Mouse (Mus musculus): ENCODE data around the gene Efcab6. TPM values are rescaled to one million over a fixed set of nuclear protein-coding genes. Genes with fewer than 3 reads are reported as not detected.

Efcab6 gene
- polyA plus RNA-seq, 1 experiment from 2014 or later = 0.57 TPM

GRCm38 (mm10) chr15:83998586-83998985 is 66.6 kb downstream of the Efcab6 start:
- no peak overlapping the region for H3K27ac ChIP-seq
- WGBS = 37% methylated on average over 7 of the region's 7 CpGs

DNA sequence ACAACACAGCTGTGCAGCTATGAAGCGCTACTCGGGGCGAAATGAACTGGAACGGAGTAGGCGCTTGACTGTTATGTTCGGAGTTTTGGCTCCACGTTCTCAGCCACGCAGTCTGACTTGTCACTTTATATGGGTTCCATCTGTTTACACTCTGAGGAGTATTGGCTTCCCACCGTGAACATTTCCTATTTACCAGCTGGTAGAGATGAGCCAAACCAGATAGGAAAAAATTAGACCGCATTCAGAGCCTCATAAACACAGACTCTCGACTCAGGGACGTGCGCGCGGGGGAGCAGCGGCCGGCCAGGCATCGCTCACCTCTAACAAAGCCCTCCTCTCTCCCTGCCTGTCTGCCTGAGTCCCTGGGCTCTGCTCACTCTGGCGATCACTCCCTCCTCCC is 67.1 kb downstream of the Efcab6 start:
- Histone ChIP-seq H3K27me3 (peaks cover 10% of the 10 kb centered on the region; the same call in 1 of the 2 replicates), H3K4me2 (replicated peaks) (peak overlapping the region; percentile 48), H3K9me3 (no peaks in the 10 kb centered on the region), H3K9ac (replicated peaks) (peak overlapping the region; percentile 20; the same call in 1 of the 2 replicates), H3K27ac (peak overlapping the region; percentile 35; the same call in 1 of the 2 replicates), H3K4me1 (replicated peaks) (peaks cover 16% of the 10 kb centered on the region), H3K4me3 (replicated peaks) (no peak overlapping the region; the same call in 1 of the 2 replicates), H3K36me3 (no peaks in the 10 kb centered on the region)
- 5% methylated on average over 19 of the region's 19 CpGs for WGBS
- peak; percentile 86 for ATAC-seq

More at GRCm38 (mm10) chr15:83998586-83998985, 66.6 kb downstream of the Efcab6 start:
- Histone ChIP-seq H3K9ac (replicated peaks) (peak overlapping the region; percentile 20; the same call in 1 of the 2 replicates), H3K27me3 (peaks cover 10% of the 10 kb centered on the region; the same call in 1 of the 2 replicates), H3K4me2 (replicated peaks) (peak overlapping the region; percentile 48), H3K4me1 (replicated peaks) (peaks cover 16% of the 10 kb centered on the region), H3K36me3 (no peaks in the 10 kb centered on the region), H3K4me3 (replicated peaks) (no peak overlapping the region; the same call in 1 of the 2 replicates), H3K9me3 (no peaks in the 10 kb centered on the region)
- peak; percentile 32; the same call in 1 of the 2 replicates for ATAC-seq

DNA sequence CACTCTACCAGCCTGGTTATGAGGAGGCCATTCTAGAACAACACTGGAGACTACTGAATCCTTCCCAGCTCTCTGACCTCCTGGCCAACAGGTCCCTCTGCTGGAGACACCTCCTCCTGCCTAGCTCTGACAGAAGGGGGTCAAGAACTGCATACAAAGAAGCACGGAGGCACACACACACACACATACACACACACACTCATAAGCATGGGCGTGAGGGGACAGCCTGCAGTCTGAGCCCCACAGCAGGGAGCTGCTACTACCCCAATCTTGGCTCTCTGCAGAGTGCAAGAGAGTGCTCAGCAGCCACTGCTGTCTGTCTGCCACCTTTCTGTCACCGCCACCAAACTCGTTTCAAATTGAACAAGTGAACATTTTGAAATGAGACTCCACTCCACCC is 67.6 kb downstream of the Efcab6 start:
- Histone ChIP-seq H3K9ac (replicated peaks) (no peak overlapping the region), H3K27ac (no peak overlapping the region; the same call in 1 of the 2 replicates), H3K4me3 (replicated peaks) (no peak overlapping the region), H3K4me2 (replicated peaks) (peak overlapping the region; percentile 48; the same call in 1 of the 2 replicates), H3K27me3 (peaks cover 10% of the 10 kb centered on the region; the same call in 1 of the 2 replicates), H3K9me3 (no peaks in the 10 kb centered on the region), H3K4me1 (replicated peaks) (peaks cover 16% of the 10 kb centered on the region), H3K36me3 (no peaks in the 10 kb centered on the region)
- 14% methylated on average over 4 of the region's 4 CpGs for WGBS
- no peak for ATAC-seq

GRCm38 (mm10) chr15:83996864-83997263 is 68.3 kb downstream of the Efcab6 start:
- peak overlapping the region; percentile 32; the same call in 1 of the 2 replicates for H3K9ac ChIP-seq (replicated peaks)
- no peak for ATAC-seq
- no peak overlapping the region for H3K4me3 ChIP-seq (replicated peaks)
- H3K9me3 ChIP-seq = no peaks in the 10 kb centered on the region
- H3K27ac ChIP-seq = no peak overlapping the region
- peaks cover 10% of the 10 kb centered on the region; the same call in 1 of the 2 replicates for H3K27me3 ChIP-seq
- WGBS = 49% methylated on average over 7 of the region's 7 CpGs
- H3K36me3 ChIP-seq = no peaks in the 10 kb centered on the region
- H3K4me1 ChIP-seq (replicated peaks) = peaks cover 17% of the 10 kb centered on the region
- H3K4me2 ChIP-seq (replicated peaks) = no peak overlapping the region

DNA sequence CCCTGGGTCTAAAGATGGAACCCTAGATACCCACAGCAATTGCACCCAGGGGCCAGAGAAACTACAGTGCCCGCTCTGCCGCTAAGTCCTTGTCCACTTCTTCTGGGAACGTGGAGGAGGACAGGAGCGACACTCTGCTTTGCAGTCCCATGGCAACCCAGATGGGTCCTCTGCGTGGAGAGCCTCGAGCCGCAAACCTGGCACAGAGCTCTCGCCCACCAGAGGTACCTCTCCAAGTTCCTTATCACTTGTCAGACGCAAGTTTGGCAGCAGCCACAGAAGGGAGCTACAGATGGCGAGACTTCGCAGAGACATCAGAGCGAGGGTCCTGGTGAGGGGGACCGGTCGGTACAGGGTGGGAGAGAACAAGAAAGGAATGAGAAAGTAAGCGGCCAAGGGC is 73.0 kb downstream of the Efcab6 start:
- no peak overlapping the region for H3K9ac ChIP-seq (replicated peaks)
- no peaks in the 10 kb centered on the region for H3K9me3 ChIP-seq
- no peaks in the 10 kb centered on the region for H3K36me3 ChIP-seq
- ATAC-seq = no peak
- H3K27ac ChIP-seq = no peak overlapping the region
- no peak overlapping the region for H3K4me2 ChIP-seq (replicated peaks)
- H3K27me3 ChIP-seq = peaks cover 1% of the 10 kb centered on the region; the same call in 1 of the 2 replicates
- no peak overlapping the region for H3K4me3 ChIP-seq (replicated peaks)
- H3K4me1 ChIP-seq (replicated peaks) = peaks cover 26% of the 10 kb centered on the region
- 82% methylated on average over 15 of the region's 15 CpGs for WGBS

DNA sequence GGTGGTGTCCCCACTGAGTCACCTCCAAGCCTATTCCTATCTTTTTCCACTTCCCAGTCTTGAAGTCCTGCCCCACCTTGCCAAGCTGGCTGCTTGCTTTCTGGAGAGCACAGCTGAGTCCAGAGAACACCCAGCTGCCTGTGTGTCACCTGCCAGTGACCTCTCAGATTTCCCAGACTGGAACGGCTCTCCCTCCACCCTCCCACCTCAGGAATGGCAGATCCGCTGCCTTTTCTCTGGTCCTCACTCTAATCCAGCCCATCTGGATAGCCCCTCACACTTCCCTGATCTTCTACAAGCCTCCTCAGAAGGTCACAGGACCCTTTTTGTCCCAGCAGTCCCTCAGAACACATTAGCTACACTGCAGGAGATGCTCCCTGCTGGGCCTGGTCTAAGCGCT is 73.7 kb downstream of the Efcab6 start:
- Histone ChIP-seq H3K9me3 (no peaks in the 10 kb centered on the region), H3K4me3 (replicated peaks) (no peak overlapping the region), H3K27ac (no peak overlapping the region), H3K36me3 (no peaks in the 10 kb centered on the region), H3K9ac (replicated peaks) (no peak overlapping the region), H3K27me3 (no peaks in the 10 kb centered on the region), H3K4me1 (replicated peaks) (peaks cover 24% of the 10 kb centered on the region), H3K4me2 (replicated peaks) (no peak overlapping the region)
- 4% methylated on average over 3 of the region's 3 CpGs for WGBS
- ATAC-seq = no peak

GRCm38 (mm10) chr15:83989241-83989640 is 75.9 kb downstream of the Efcab6 start:
- H3K36me3 ChIP-seq = no peaks in the 10 kb centered on the region
- H3K27me3 ChIP-seq = no peaks in the 10 kb centered on the region
- H3K4me2 ChIP-seq (replicated peaks) = no peak overlapping the region
- H3K9ac ChIP-seq (replicated peaks) = no peak overlapping the region
- WGBS = 93% methylated on average over 5 of the region's 5 CpGs
- H3K4me1 ChIP-seq (replicated peaks) = peaks cover 24% of the 10 kb centered on the region
- H3K4me3 ChIP-seq (replicated peaks) = no peak overlapping the region
- H3K27ac ChIP-seq = no peak overlapping the region
- H3K9me3 ChIP-seq = no peaks in the 10 kb centered on the region
- no peak for ATAC-seq

DNA sequence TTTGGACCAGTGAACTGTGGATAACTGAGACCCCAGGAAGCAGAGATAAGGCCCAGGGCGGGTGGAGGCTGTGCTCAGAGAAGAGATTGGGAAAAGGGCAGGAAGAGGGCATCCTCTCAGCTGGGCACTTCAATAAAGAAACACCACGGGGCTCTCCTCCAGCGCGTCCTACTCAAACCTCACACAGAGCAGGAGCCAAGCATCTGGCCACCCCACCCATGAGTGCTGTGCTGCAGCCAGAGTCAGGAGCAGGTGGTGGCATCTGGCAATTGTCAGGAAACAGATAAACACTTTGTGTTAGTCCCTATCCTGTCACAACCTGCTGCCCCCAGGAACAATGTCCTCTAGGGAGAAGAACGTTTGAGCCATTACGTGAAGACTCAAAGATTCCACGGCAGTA is 77.1 kb downstream of the Efcab6 start:
- H3K4me3 ChIP-seq (replicated peaks) = no peak overlapping the region
- no peak overlapping the region for H3K9ac ChIP-seq (replicated peaks)
- H3K27me3 ChIP-seq = no peaks in the 10 kb centered on the region; the same call in 1 of the 2 replicates
- no peaks in the 10 kb centered on the region for H3K36me3 ChIP-seq
- WGBS = 28% methylated on average over 7 of the region's 7 CpGs
- no peaks in the 10 kb centered on the region for H3K9me3 ChIP-seq
- no peak overlapping the region for H3K4me2 ChIP-seq (replicated peaks)
- no peak for ATAC-seq
- H3K4me1 ChIP-seq (replicated peaks) = peaks cover 24% of the 10 kb centered on the region
- H3K27ac ChIP-seq = no peak overlapping the region

DNA sequence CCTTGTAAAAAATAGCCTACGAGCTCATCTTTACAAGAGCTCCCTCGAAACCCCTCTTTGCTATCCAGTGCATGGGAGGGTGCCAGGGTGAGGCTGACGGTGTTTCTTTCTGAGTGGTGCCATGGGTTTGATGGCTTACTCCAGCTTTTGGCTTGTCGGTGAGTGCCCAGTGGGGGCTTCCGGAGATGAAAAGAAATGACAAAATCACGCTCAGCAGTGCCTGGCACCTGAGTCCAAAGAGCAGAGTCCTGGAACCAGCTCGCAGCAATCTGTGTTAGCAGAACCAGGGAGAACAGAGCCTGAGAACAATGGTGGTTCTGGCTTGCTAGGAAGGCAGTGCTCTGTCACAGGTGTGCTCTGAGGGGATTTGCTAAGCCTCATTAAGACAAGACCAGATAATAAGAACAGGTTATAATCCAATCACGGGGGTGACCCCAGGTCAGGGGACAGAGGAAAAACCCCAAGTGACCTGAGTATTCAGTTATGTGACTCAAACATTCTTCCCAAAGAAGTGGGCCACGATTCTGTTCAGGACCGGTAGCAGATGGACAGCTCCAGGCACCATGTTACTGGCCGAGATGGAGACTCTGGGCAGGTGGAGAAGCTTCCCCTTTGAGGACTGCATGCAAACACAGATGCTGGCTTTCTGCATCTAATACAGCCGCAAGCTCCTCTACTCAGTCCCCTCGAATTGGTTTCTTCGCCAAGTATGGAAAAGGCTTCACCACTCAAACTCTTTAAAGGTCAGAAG is 82.8 kb downstream of the Efcab6 start:
- Histone ChIP-seq H3K36me3 (no peaks in the 10 kb centered on the region), H3K9ac (replicated peaks) (no peak overlapping the region), H3K27ac (no peak overlapping the region), H3K9me3 (no peaks in the 10 kb centered on the region), H3K4me1 (replicated peaks) (peaks cover 3% of the 10 kb centered on the region; the same call in 1 of the 2 replicates), H3K4me2 (replicated peaks) (no peak overlapping the region), H3K27me3 (no peaks in the 10 kb centered on the region; the same call in 1 of the 2 replicates), H3K4me3 (replicated peaks) (no peak overlapping the region)
- no peak for ATAC-seq
- 66% methylated on average over 14 of the region's 14 CpGs for WGBS

DNA sequence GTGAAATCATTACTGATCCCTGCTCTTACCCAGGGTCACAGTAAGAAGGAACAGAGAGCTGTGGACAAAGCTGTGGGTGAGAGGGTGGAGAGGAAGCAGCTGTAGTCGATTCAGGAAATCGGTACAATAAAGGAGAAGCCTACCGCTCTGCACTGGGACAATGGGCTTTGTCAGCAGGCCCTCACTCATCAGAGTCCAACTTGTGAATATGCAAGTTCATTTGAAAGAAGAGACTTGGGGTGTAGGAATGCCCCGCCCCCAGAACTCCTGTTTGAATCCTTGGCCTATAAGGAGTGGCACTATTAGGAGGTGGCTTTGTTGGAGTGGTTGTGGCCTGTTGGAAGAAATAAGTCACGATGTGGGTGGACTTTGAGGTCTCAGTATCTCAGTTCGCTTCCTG is 86.3 kb downstream of the Efcab6 start:
- Histone ChIP-seq H3K9ac (replicated peaks) (no peak overlapping the region), H3K27ac (no peak overlapping the region), H3K36me3 (no peaks in the 10 kb centered on the region), H3K4me2 (replicated peaks) (no peak overlapping the region), H3K27me3 (no peaks in the 10 kb centered on the region), H3K9me3 (no peaks in the 10 kb centered on the region), H3K4me1 (replicated peaks) (no peaks in the 10 kb centered on the region), H3K4me3 (replicated peaks) (no peak overlapping the region)
- ATAC-seq = no peak
- WGBS = 54% methylated on average over 6 of the region's 6 CpGs

GRCm38 (mm10) chr15:83977108-83977507 is 88.1 kb downstream of the Efcab6 start:
- Histone ChIP-seq H3K27ac (no peak overlapping the region), H3K9me3 (no peaks in the 10 kb centered on the region), H3K4me3 (replicated peaks) (no peak overlapping the region), H3K9ac (replicated peaks) (no peak overlapping the region), H3K4me1 (replicated peaks) (no peaks in the 10 kb centered on the region), H3K27me3 (no peaks in the 10 kb centered on the region), H3K4me2 (replicated peaks) (no peak overlapping the region), H3K36me3 (no peaks in the 10 kb centered on the region)
- WGBS = 51% methylated on average over 5 of the region's 5 CpGs
- no peak for ATAC-seq

DNA sequence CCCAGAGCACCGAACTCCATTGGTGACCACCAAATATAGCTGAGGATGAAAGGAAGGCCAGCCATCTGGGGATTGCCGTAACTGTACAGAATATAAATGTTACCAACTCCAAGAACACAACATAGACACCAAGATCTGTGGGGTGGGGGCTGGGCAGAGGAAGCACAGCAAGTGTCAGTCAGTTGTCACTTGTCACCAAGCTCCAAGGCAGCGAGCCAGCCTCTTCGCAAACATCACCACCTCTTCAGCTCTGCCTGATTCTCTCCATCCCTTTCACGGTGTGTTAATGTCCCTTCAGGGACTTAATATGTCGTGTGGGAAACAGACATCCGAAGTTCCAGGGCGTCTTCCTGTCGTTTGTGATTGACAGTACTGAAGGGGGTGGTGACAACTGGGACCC is 93.0 kb downstream of the Efcab6 start:
- H3K27ac ChIP-seq = no peak overlapping the region
- ATAC-seq = no peak
- peaks cover 10% of the 10 kb centered on the region for H3K4me1 ChIP-seq (replicated peaks)
- H3K9ac ChIP-seq (replicated peaks) = no peak overlapping the region
- H3K9me3 ChIP-seq = no peaks in the 10 kb centered on the region
- no peak overlapping the region for H3K4me3 ChIP-seq (replicated peaks)
- WGBS = 70% methylated on average over 9 of the region's 9 CpGs
- H3K27me3 ChIP-seq = 0 out of 2 replicates have a peak, but pooled peaks cover 6% of the 10 kb centered on the region
- no peaks in the 10 kb centered on the region for H3K36me3 ChIP-seq
- no peak overlapping the region for H3K4me2 ChIP-seq (replicated peaks)
